8 mouse cellular contexts compared by ENCODE assay signal in the genomic region with DNA sequence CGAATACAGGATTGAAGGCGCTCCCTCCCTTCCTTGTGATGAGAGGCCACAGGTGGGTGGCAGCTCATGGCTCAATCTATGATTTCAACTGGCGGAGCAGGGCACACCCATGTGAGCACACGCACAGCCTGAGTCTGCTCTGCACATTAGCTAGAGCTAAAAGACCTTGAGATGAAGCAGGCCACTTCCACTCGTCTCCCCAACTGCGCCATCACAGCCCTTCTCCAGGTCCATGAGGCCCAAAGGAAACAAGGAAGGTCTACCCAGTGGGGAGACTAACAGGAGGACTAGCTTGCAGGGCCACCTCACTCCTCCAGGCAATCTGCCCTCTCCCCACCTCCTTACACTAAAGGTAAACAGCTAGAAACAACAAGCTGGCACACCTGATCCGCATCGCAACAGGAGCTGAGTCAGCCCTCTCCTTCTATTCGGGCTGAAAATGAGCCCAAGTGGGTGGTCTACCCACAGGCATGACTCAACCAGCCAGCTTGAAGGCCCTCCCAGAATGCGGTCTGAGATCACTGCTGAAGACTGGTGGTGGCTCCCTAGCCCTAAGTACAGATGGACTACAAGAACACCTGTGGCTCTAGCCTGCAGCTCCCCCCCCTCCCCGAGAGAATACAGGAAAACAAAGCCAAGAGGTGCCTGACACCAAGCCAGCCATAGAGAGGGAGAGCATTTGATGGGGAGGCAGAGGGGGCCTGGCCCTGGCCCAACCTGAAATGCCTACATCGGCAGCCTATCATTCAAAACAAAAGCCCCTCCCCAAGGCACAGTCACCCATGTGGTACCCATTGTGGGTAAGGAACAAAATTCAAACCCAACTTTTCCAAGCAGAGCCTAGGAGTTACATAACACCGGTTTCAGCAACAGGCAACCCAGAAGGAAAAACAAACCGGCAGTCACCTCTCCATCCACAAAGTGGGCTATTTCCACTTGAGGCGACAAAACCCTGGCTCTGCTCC. TPM values are rescaled to one million over a fixed set of nuclear protein-coding genes. Genes with fewer than 3 reads are reported as not detected.
DNase-seq lines count a peak whose midpoint lies in the region; ATAC-seq and TF ChIP-seq lines count a peak whose summit lies in the region.

No protein-coding gene starts in this region.

- WGBS in spleen, adult 2 months: 42% methylated on average over 15 of the region's 15 CpGs
- WGBS in heart, postnatal 0 days: 48% methylated on average over 15 of the region's 15 CpGs
- 29% methylated on average over 15 of the region's 15 CpGs for WGBS in lung, postnatal 0 days

- DNase-seq in cerebellum, adult 11-12 months: peak; percentile 71
- no peak for DNase-seq in spleen, adult 2 months (ENCODE audit: low read depth in 1 of 2, low spot score in 2 of 2)
- no peak for DNase-seq in spleen, postnatal 14 days (ENCODE audit: low spot score in 2 of 2)
- DNase-seq in heart, postnatal 0 days (ENCODE audit: low spot score): no peak
- peak; percentile 38 for DNase-seq in lung, postnatal 0 days (ENCODE audit: low spot score)
- DNase-seq in testis, postnatal 14 days (ENCODE audit: low spot score): no peak
- no peak for DNase-seq in natural killer cell, adult 2 months (ENCODE audit: low spot score in 2 of 2)

- H3K9ac ChIP-seq in heart, postnatal 0 days (replicated peaks; ENCODE audit: low read depth, low read length): peak overlapping the region; percentile 91
- peak overlapping the region; percentile 96 for H3K9ac ChIP-seq in lung, postnatal 0 days (replicated peaks; ENCODE audit: low read depth)

- H3K4me1 ChIP-seq in spleen, adult 2 months (ENCODE audit: control insufficient read depth, insufficient read depth, insufficient read length): peaks cover 30% of the 10 kb centered on the region; the same call in 1 of the 2 replicates
- peaks cover 23% of the 10 kb centered on the region for H3K4me1 ChIP-seq in heart, postnatal 0 days (ENCODE audit: control insufficient read depth, insufficient read depth)
- H3K4me1 ChIP-seq in lung, postnatal 0 days (ENCODE audit: insufficient read depth, low read depth, low read length): peaks cover 22% of the 10 kb centered on the region; the same call in 1 of the 2 replicates

- TF ChIP-seq POLR2A in spleen, adult 2 months (IDR thresholded peaks at IDR 0.05; ENCODE audit: low read depth, low read length): no peak

- no peak for TF ChIP-seq CTCF in spleen, adult 2 months (IDR thresholded peaks at IDR 0.05; ENCODE audit: extremely low read depth, insufficient read depth, insufficient read length, insufficient replicate concordance)
- no peak for TF ChIP-seq CTCF in heart, postnatal 0 days (IDR thresholded peaks at IDR 0.05; ENCODE audit: low read depth)
- TF ChIP-seq CTCF in lung, postnatal 0 days (IDR thresholded peaks at IDR 0.05): no peak

- no peak for TF ChIP-seq EP300 in heart, postnatal 0 days (IDR thresholded peaks at IDR 0.05; ENCODE audit: low read depth)
- TF ChIP-seq EP300 in lung, postnatal 0 days (IDR thresholded peaks at IDR 0.05): no peak

- peak overlapping the region; percentile 90 for H3K4me3 ChIP-seq in spleen, adult 2 months (ENCODE audit: extremely low read depth, insufficient read depth, insufficient read length)
- H3K4me3 ChIP-seq in heart, postnatal 0 days (ENCODE audit: low read depth, low read length): peak overlapping the region; percentile 79
- H3K4me3 ChIP-seq in lung, postnatal 0 days (ENCODE audit: low read depth, low read length): peak overlapping the region; percentile 96

- peak overlapping the region; percentile 79 for H3K4me2 ChIP-seq in heart, postnatal 0 days (ENCODE audit: low read depth, low read length)
- H3K4me2 ChIP-seq in lung, postnatal 0 days (replicated peaks; ENCODE audit: low read depth, low read length): peak overlapping the region; percentile 84

- H3K27me3 ChIP-seq in spleen, adult 2 months (ENCODE audit: control insufficient read depth, insufficient read depth, low read length): no peaks in the 10 kb centered on the region
- no peaks in the 10 kb centered on the region for H3K27me3 ChIP-seq in heart, postnatal 0 days (ENCODE audit: control insufficient read depth, insufficient read depth, low read length)
- H3K27me3 ChIP-seq in lung, postnatal 0 days (replicated peaks; ENCODE audit: insufficient read depth, low read length): no peaks in the 10 kb centered on the region

- no peaks in the 10 kb centered on the region; the same call in 1 of the 2 replicates for H3K36me3 ChIP-seq in spleen, adult 2 months (ENCODE audit: control insufficient read depth, insufficient read depth, low read length)
- H3K36me3 ChIP-seq in heart, postnatal 0 days (replicated peaks; ENCODE audit: control insufficient read depth, insufficient read depth, low read length): peaks cover 14% of the 10 kb centered on the region
- H3K36me3 ChIP-seq in lung, postnatal 0 days (ENCODE audit: insufficient read depth, low read length): no peaks in the 10 kb centered on the region

- H3K27ac ChIP-seq in spleen, adult 2 months (ENCODE audit: insufficient read depth, low read length): no peak overlapping the region
- no peak overlapping the region for H3K27ac ChIP-seq in heart, postnatal 0 days (ENCODE audit: low read depth)
- H3K27ac ChIP-seq in lung, postnatal 0 days (ENCODE audit: low read length): peak overlapping the region; percentile 93; the same call in 1 of the 2 replicates

- H3K9me3 ChIP-seq in heart, postnatal 0 days (replicated peaks; ENCODE audit: control insufficient read depth, low read length): no peaks in the 10 kb centered on the region
- no peaks in the 10 kb centered on the region for H3K9me3 ChIP-seq in lung, postnatal 0 days (ENCODE audit: low read length)

- ATAC-seq in cerebellum, adult (ENCODE audit: insufficient number of reproducible peaks, low FRiP score, low TSS enrichment): no peak
- no peak for ATAC-seq in heart, postnatal 0 days (ENCODE audit: insufficient read depth, low read depth)
- no peak for ATAC-seq in lung, postnatal 0 days

RNA-seq across cellular contexts. Expression of a gene that starts 1.8 kb away (rescaled TPM):
- polyA plus RNA-seq in spleen, adult 2 months (2012; rRNA removed): 38.9 and 43.2 TPM in 2 replicates
- 16.5 and 26.3 TPM in 2 replicates for total RNA-seq in heart, postnatal 0 days (2014; rRNA removed; ENCODE audit: low replicate concordance)
- polyA plus RNA-seq in heart, postnatal 0 days (2015; fragmentation: Nextera tagmentation; extraction: Ambion mirVana): 7.0 and 7.5 TPM in 2 replicates
- polyA plus RNA-seq in lung, postnatal 0 days (2015; fragmentation: Nextera tagmentation; extraction: Ambion mirVana): 10.4 and 11.1 TPM in 2 replicates

RNA-seq across cellular contexts. Expression of a gene that starts 21.7 kb away (rescaled TPM):
- polyA plus RNA-seq in spleen, adult 2 months (2012; rRNA removed): 0.33 and 0.40 TPM in 2 replicates
- not detected in 2 replicates for total RNA-seq in heart, postnatal 0 days (2014; rRNA removed; ENCODE audit: low replicate concordance)
- 0.18 and 0.20 TPM in 2 replicates for polyA plus RNA-seq in heart, postnatal 0 days (2015; fragmentation: Nextera tagmentation; extraction: Ambion mirVana)
- 0.33 and 0.81 TPM in 2 replicates for polyA plus RNA-seq in lung, postnatal 0 days (2015; fragmentation: Nextera tagmentation; extraction: Ambion mirVana)

RNA-seq across cellular contexts. Expression of a gene that starts 22.0 kb away (rescaled TPM):
- polyA plus RNA-seq in spleen, adult 2 months (2012; rRNA removed): 0.46 and 0.56 TPM in 2 replicates
- total RNA-seq in heart, postnatal 0 days (2014; rRNA removed; ENCODE audit: low replicate concordance): 3.2 and 9.8 TPM in 2 replicates
- polyA plus RNA-seq in heart, postnatal 0 days (2015; fragmentation: Nextera tagmentation; extraction: Ambion mirVana): 4.2 and 4.4 TPM in 2 replicates
- polyA plus RNA-seq in lung, postnatal 0 days (2015; fragmentation: Nextera tagmentation; extraction: Ambion mirVana): 0.13 and 0.29 TPM in 2 replicates

RNA-seq across cellular contexts. Expression of a gene that starts 35.7 kb away (rescaled TPM):
- 0.52 and 0.61 TPM in 2 replicates for polyA plus RNA-seq in spleen, adult 2 months (2012; rRNA removed)
- total RNA-seq in heart, postnatal 0 days (2014; rRNA removed; ENCODE audit: low replicate concordance): 0.80 TPM in 1 of 2 replicates, not detected in the other
- 0.27 and 0.59 TPM in 2 replicates for polyA plus RNA-seq in heart, postnatal 0 days (2015; fragmentation: Nextera tagmentation; extraction: Ambion mirVana)
- 0.63 and 1.6 TPM in 2 replicates for polyA plus RNA-seq in lung, postnatal 0 days (2015; fragmentation: Nextera tagmentation; extraction: Ambion mirVana)

RNA-seq across cellular contexts. Expression of a gene that starts 49.0 kb away (rescaled TPM):
- 200 and 269 TPM in 2 replicates for polyA plus RNA-seq in spleen, adult 2 months (2012; rRNA removed)
- 154 and 193 TPM in 2 replicates for total RNA-seq in heart, postnatal 0 days (2014; rRNA removed; ENCODE audit: low replicate concordance)
- 294 and 295 TPM in 2 replicates for polyA plus RNA-seq in heart, postnatal 0 days (2015; fragmentation: Nextera tagmentation; extraction: Ambion mirVana)
- 266 and 297 TPM in 2 replicates for polyA plus RNA-seq in lung, postnatal 0 days (2015; fragmentation: Nextera tagmentation; extraction: Ambion mirVana)

Comparison
In these comparisons a context has a peak if more than half of its experiments do, and no peak if none do; other contexts are left out.
1. DNase-seq: peak in cerebellum, adult 11-12 months (single experiment) and lung, postnatal 0 days (single experiment); none in spleen, adult 2 months (0 of 2), spleen, postnatal 14 days (0 of 2), heart, postnatal 0 days (single experiment), testis, postnatal 14 days (single experiment) and natural killer cell, adult 2 months (0 of 2).
2. Peak in every context shown above with its lines, with median percentiles within 50 percentile points of each other: H3K4me3 ChIP-seq.